Mouse (Mus musculus): ENCODE measurements around the gene Ssu72.

The Ssu72 gene

DNA sequence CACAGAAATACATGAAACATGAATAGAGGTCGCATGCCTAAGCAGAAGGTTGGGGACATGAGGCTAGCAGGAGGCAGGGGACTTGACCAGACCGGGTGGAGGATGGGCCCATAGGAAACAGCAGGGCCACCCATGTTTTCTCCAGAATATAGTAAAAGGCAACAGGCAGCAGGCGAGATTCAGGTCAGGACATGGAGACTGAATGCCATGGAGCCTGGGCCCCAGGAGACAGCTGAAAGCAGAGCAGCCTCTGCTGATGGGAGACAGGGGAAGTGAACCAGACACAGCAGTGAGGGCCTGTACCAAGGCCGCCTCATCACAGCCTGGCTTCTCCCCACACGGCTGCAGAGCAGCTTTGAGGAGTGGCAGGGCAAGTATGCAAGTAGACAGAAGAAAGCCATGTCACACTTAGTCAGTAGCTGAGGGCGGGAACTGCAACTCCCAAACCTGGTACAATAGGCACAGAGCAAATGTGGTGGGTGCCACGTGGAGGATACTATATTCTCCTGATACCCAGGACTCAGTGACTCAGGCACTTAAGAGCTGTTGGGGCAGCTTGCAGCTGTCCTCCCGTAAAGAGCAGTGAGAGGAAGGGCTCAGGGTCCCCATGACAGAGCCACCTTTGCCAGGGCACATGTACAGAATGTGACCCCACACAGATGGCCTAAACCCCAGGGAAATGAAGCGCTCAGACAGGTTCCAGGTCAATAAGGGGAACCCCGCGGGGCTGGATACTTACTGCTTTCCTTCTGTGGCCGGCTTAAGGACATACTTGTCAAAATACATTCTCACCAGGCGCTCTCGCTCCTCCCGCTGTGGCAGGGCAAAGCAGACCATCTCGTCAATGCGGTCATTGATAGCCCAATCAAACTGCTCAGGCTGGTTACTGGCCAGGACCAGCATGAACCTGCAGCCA is 42.2 kb downstream of the Ssu72 start:
- DNase-seq (ENCODE audit: low read depth, low spot score) = no peak

- DNase-seq (ENCODE audit: low read depth, low spot score) = no peak
Observed at GRCm38 (mm10) chr4:155757011-155757410, 52.4 kb downstream of the Ssu72 start.

DNA sequence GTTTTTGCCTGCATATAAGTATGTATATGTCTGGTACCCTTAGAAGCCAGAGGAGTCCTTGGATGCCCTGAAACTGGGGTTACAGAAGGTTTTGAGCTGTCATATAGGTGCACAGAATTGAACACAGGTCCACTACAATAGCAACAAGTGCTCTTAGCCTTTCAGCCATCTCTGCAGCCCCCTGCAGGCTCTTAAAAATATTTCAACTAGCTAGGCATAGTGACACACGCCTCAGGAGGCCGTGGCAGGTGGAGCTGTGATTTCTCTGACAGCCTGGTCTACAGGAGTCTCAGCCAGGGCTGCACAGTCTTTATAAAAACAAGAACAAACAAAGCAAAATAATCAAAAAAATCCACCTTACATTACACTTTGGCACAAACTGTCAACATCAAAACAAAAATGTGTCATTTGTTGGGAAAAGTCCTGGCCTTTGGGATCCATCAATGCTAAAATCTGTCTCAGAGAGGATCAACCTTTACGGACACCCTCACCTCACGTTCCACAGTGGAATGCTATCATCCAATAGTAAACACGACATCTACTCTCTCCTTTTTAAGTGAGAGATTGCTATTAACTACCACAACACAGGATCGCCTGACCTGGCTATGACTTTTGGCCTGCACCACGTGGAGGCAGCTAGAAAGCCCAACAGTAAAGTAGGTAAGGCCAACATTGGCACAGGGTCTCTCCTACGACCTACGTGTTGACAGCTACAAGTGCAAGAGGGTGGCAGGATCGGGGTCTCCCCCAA is 55.4 kb downstream of the Ssu72 start:
- DNase-seq (ENCODE audit: low read depth, low spot score) = peak; percentile 75

DNA sequence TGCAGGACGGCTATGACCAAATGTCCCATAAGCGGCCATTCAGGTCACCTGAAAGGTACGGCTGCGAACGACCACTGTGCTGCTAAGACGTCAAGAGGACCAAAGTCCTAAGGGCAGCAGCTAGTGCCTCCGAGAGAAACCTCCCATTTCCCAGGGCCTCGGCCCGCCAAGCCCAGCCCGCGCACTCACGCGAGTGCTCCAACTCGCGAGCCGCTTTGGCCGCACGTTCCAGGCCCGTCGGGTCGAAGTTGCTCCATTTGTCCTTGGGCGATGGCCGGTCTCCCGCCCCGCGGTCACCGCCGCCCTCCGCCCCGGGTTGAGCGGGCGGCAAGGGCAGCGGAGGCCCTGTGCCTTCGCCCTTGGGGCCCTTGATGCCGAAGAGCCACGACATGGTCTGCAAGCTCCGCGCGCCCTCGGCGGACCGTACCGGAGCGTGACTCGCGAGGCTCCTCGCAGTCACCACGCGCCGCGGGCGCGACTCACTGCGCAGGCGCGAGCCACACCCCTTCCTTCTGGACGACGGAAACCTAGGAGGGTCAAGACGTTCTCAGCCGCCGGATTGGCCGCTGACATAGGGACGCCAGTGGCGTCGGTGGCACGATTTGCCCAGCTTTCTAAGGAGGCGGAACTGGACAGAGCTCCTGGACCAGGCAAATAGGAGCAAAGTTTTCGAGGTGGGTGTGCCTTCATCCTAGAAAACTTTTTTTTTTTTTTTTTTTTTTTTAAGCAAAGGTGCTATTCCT is 56.2 kb downstream of the Ssu72 start, which contains the start of gene Atad3a:
TSS of gene Atad3a (minus strand) at position 481 of the 743 bp plus-strand sequence.
- DNase-seq (ENCODE audit: low read depth, low spot score) = peak; percentile 98

- peak; percentile 55 for DNase-seq (ENCODE audit: low read depth, low spot score)
Observed at GRCm38 (mm10) chr4:155761356-155762099, 56.9 kb downstream of the Ssu72 start.

GRCm38 (mm10) chr4:155762357-155762756 is 57.8 kb downstream of the Ssu72 start:
- DNase-seq (ENCODE audit: low read depth, low spot score) = no peak

- no peak for DNase-seq (ENCODE audit: low read depth, low spot score)
Observed at GRCm38 (mm10) chr4:155769496-155769879, 64.9 kb downstream of the Ssu72 start.

DNA sequence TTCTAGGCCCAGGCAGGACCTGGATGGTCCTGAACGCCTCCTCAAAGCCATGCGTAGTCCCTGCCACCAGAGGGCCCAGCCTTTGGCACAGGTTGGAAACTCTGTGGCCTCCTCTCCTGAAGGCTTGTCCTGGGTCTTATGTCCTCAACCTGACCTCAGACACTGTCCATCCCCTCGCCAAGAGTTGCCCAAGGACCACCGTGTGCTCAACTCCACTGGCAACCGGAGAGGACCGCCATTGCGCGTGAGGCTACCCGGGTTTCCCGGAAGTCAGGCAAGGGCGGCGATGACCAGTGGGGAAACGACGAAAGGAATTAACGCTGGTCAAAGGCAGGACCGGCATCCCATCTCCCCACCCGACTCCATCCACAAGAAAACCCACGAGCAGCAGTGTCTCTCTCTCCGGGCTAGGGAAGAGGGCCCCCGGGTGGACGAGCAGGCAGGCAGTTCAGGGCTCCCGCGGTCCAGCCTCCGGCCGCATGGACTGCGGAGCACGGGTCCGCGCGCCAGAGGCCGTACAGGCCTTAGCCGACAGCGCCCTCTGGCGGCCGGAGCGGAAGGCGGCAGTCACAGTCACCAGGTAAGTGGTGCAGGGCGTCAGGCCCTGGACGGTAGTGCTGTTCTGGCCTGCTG is 65.4 kb downstream of the Ssu72 start:
- peak; percentile 90 for DNase-seq (ENCODE audit: low read depth, low spot score)

DNA sequence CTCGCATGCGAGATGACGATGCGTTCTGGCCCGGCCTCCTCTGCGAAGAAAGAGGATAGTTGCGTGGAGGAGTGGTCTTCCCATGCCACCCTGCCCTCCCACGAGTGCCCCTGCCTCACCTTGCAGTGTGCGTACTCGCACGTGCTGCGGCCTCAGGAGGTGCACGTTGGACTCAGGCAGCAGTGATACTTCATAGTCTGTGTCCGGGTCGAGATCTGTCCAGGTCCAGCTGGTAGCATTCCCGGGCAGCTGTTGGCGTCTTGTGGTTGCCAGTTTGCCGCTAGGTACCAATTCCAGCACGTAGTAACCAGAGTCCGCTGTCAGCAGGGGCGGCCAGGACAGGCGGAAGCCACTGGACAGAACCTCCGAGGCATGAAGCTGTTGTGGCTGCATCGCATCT is 66.0 kb downstream of the Ssu72 start:
- no peak for DNase-seq (ENCODE audit: low read depth, low spot score)

- no peak for DNase-seq (ENCODE audit: low read depth, low spot score)
Observed at GRCm38 (mm10) chr4:155771706-155772105, 67.1 kb downstream of the Ssu72 start.

DNA sequence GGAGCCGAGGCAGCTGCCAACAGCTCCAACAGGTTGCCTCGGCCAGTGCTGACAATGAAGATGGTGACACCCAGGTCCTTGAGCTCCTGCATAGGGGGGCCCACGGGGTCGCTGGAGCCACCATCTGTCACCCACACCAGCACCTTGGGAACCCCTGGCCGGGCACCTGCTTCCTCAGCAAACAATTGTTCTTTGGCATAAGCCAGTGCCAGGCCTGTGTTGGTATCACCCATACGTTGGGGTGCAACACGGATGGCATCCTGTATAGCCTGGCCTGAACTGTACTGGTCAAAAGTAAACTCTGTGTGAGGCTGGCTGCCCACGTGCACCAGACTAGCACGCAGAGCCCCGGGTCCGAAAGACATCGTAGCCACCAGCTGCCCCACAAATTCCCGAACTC is 68.2 kb downstream of the Ssu72 start:
- DNase-seq (ENCODE audit: low read depth, low spot score) = no peak

GRCm38 (mm10) chr4:155773335-155774078 is 68.9 kb downstream of the Ssu72 start:
- no peak for DNase-seq (ENCODE audit: low read depth, low spot score)

DNA sequence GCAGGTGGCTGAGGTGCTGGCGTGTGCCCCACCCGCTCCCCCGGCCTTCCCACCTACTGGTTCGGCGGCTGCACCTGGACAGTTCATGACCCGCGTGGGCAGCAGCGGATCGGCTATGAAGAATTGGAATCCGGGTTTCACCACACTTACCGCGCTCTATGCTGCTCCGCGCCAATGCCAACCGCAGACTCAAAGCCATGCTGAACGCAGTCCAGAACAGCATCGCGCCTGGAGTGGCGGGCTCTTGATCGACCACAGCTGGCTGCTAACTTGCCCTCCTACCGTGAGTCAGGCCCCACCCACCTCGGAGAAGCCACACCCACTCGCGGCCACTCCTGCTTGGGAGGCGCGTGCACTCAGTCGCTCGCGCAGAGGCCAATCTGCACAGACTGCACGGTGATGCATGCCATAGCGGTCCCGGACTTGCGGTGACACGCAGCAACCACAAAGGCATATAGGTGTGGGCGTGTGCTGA is 69.7 kb downstream of the Ssu72 start, which contains the start of gene Vwa1:
TSS of gene Vwa1 (minus strand) at position 419 of the 475 bp plus-strand sequence.
- peak; percentile 95 for DNase-seq (ENCODE audit: low read depth, low spot score)

GRCm38 (mm10) chr4:155774971-155775740 is 70.6 kb downstream of the Ssu72 start:
- no peak for DNase-seq (ENCODE audit: low read depth, low spot score)

GRCm38 (mm10) chr4:155775855-155776254 is 71.3 kb downstream of the Ssu72 start:
- no peak for DNase-seq (ENCODE audit: low read depth, low spot score)

GRCm38 (mm10) chr4:155776704-155777335 is 72.2 kb downstream of the Ssu72 start:
- DNase-seq (ENCODE audit: low read depth, low spot score) = no peak

DNA sequence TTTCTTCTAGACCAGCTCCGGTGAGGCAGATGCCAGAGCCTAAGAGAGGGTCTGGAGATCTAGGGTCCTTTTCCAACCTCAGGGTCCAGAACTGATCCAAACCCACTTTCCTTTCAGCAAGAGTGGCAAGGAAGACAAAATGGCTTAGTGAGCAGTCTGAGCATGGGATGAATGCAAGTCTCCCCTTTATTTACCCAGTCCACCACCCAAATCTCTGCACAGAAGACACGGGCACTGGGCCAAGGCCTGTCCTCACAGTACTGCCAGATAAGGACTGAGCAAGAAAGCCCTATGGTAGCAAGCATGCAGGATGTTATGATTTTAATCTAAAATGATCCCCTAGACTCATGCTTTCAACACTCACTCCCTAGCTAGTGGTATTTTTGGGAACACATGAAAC is 73.2 kb downstream of the Ssu72 start:
- DNase-seq (ENCODE audit: low read depth, low spot score) = no peak

DNA sequence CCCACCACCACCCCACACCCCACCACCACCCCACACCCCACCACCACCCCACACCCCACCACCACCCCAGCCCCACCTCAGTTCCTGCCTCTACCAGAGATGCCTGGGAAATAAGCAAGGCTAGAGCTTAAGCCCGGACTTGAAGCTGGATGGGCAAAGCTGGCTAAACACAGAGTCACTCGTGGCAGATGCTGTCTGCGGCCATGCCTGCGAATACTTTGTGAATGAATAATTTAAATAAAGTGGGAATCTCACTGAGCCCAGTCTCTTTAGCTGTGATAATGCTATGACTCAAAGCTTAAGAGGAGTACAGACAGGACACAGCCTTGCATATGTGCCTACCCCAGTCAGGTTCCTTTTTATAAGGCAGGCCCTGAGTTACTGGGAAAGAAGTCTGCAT is 74.9 kb downstream of the Ssu72 start:
- no peak for DNase-seq (ENCODE audit: low read depth, low spot score)

DNA sequence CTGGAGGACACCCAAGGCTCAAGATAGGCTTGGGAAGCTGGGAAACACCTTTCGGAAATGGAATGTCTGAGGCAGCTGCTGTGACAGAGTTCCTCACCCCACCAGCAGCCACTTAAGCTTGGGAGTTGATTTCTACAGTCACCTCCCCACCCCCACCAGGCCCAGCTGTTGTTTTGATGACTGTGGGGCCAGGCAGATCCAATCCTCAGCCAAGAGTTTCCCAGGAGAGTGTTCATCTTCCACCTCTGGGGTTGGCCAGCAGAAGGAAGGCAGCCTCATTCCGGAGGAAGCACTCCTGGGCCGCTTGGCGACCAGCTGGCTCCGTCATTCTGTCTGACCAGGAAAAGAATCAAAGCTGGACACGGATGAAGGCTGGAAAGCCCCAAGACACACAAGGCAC is 76.3 kb downstream of the Ssu72 start:
- peak; percentile 26 for DNase-seq (ENCODE audit: low read depth, low spot score)

Data from ZHBTc4 (cell line).